Mouse (Mus musculus) spleen, adult 2 months (tissue): Measurements from ENCODE around the gene Phc2.

Experiments
- CTCF ChIP-seq: fragments of 200-500 bp; IDR thresholded peaks from 2 replicates; pipeline ENCODE4 v1.5.1; 2011; ENCODE audit warnings: mild to moderate bottlenecking, inconsistent platforms; ENCODE audit not compliant: insufficient read depth, insufficient read length, insufficient replicate concordance; ENCODE audit errors: extremely low read depth
- POLR2A ChIP-seq: fragments of 200-500 bp; IDR thresholded peaks from 2 replicates; pipeline ENCODE4 v1.6.1; 2011; ENCODE audit warnings: low read depth, low read length, inconsistent platforms

GRCm38 (mm10) chr4:128712136-128712655, 57.7 kb downstream of the Phc2 start:
- TF ChIP-seq POLR2A (no peak), CTCF (no peak)
